Mouse (Mus musculus) lung, embryonic 14.5 days (tissue): Measurements from ENCODE around the gene Gm5475. TPM values are rescaled to one million over a fixed set of nuclear protein-coding genes. Genes with fewer than 3 reads are reported as not detected.
A peak's percentile ranks its signal among the peaks of the same experiment; 100 is the strongest.

ENCODE experiments used
- ATAC-seq: fragments of 200-750 bp; cut with Nextera tagmentation; 2 replicates; pipeline ENCODE4 v1.8.0; 2017; ENCODE audit warnings: mild to moderate bottlenecking, moderate TSS enrichment, moderate library complexity; ENCODE audit not compliant: insufficient read depth
- DNase-seq: peaks from one replicate; pipeline ENCODE4 v3.0.0-alpha.2; 2015
- H3K27ac ChIP-seq: fragments of 300-500 bp; sonication (generic); 2 replicates; pipeline ENCODE4 v1.5.1; 2014; ENCODE audit warnings: low read depth, mild to moderate bottlenecking, moderate library complexity
- H3K27me3 ChIP-seq: fragments of 300-500 bp; sonication (generic); 2 replicates; pipeline ENCODE4 v1.6.1; 2014; ENCODE audit warnings: low read length, control low read depth; ENCODE audit not compliant: insufficient read depth
- H3K36me3 ChIP-seq: fragments of 300-500 bp; sonication (generic); 2 replicates; pipeline ENCODE4 v1.6.1; 2014; ENCODE audit warnings: control low read depth; ENCODE audit not compliant: insufficient read depth
- H3K4me1 ChIP-seq: fragments of 300-500 bp; sonication (generic); 2 replicates; pipeline ENCODE4 v1.6.1; 2014; ENCODE audit warnings: antibody characterized with exemption, control low read depth; ENCODE audit not compliant: insufficient read depth
- H3K4me2 ChIP-seq: fragments of 300-500 bp; sonication (generic); 2 replicates; pipeline ENCODE4 v1.6.1; 2014; ENCODE audit warnings: mild to moderate bottlenecking
- H3K4me3 ChIP-seq: fragments of 300-500 bp; sonication (generic); 2 replicates; pipeline ENCODE4 v1.5.1; 2014; ENCODE audit warnings: low read depth, low read length
- H3K9ac ChIP-seq: fragments of 300-500 bp; sonication (generic); 2 replicates; pipeline ENCODE4 v1.6.1; 2014
- H3K9me3 ChIP-seq: fragments of 300-500 bp; sonication (generic); 2 replicates; pipeline ENCODE4 v1.6.1; 2016; ENCODE audit warnings: low read depth, low read length, control low read depth
- CTCF ChIP-seq: IDR thresholded peaks from 2 replicates; pipeline ENCODE4 v1.5.1; 2016; ENCODE audit warnings: antibody characterized with exemption, low read depth
- WGBS: fragments of 180-500 bp; shearing (Covaris S2); extraction: QIAGEN DNeasy Blood & Tissue Kit; methylation state at CpG from one replicate; pipeline ENCODE4 v1.1.7; 2014; 5-methylcytosine and 5-hydroxymethylcytosine counted together
- polyA plus RNA-seq: library from polyadenylated mRNA; unstranded; fragments of >200 nt; fragmentation: Nextera tagmentation; extraction: Ambion mirVana; gene quantifications from 2 replicates; pipeline ENCODE4 v1.2.1, GENCODE M21; 2014

The Gm5475 gene
- polyA plus RNA-seq, 1 experiment from 2014 or later, result not detected

- no peak overlapping the region for H3K27ac ChIP-seq
- no peak overlapping the region for H3K4me3 ChIP-seq
- WGBS, result 54% methylated on average over 11 of the region's 11 CpGs
- no peaks in the 10 kb centered on the region for H3K36me3 ChIP-seq
- peaks cover 2% of the 10 kb centered on the region for H3K27me3 ChIP-seq
- DNase-seq, result peak; percentile 26
- no peak for ATAC-seq
- H3K4me2 ChIP-seq, result no peak overlapping the region
- TF ChIP-seq CTCF, result no peak
- H3K9ac ChIP-seq, result no peak overlapping the region
- H3K9me3 ChIP-seq, result no peaks in the 10 kb centered on the region
- H3K4me1 ChIP-seq, result no peaks in the 10 kb centered on the region
Measured at GRCm38 (mm10) chr15:100429959-100430565, 8.1 kb downstream of the Gm5475 start.

DNA sequence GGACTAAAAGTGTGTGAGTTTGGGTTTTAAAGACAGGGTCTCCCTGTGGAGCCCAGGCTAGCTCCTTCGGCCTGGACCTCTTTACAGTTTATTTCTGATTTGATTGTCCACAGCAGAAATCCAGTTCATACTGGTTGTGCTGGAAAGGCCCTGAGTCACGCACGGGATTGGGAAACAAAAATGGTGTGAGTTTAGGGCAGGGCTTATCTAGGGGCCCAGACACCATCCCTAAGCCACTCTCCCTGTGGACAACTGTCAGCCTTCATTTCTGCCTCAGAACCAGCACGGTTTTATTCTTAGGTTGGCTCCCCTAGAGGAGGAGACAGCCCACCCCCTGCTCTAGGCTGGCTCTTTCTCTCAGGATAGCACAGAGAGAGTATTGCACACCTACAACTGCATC, 11.3 kb downstream of the Gm5475 start:
- DNase-seq (no peak), ATAC-seq (no peak)
- Histone ChIP-seq H3K4me3 (no peak overlapping the region), H3K4me1 (no peaks in the 10 kb centered on the region), H3K9ac (no peak overlapping the region), H3K9me3 (no peaks in the 10 kb centered on the region), H3K27ac (no peak overlapping the region), H3K27me3 (no peaks in the 10 kb centered on the region), H3K36me3 (no peaks in the 10 kb centered on the region), H3K4me2 (no peak overlapping the region)
- WGBS, result 59% methylated on average over 4 of the region's 4 CpGs
- TF ChIP-seq CTCF, result no peak

- Histone ChIP-seq H3K36me3 (no peaks in the 10 kb centered on the region), H3K27ac (no peak overlapping the region), H3K27me3 (no peaks in the 10 kb centered on the region), H3K4me1 (no peaks in the 10 kb centered on the region), H3K4me3 (no peak overlapping the region), H3K9ac (no peak overlapping the region), H3K9me3 (no peaks in the 10 kb centered on the region), H3K4me2 (no peak overlapping the region)
- ATAC-seq (no peak), DNase-seq (no peak)
- WGBS, result 61% methylated on average over 4 of the region's 4 CpGs
- no peak for TF ChIP-seq CTCF
Measured at GRCm38 (mm10) chr15:100436112-100436511, 14.2 kb downstream of the Gm5475 start.

GRCm38 (mm10) chr15:100436518-100436917, 14.6 kb downstream of the Gm5475 start:
- DNase-seq, result no peak
- 44% methylated on average over 10 of the region's 10 CpGs for WGBS
- Histone ChIP-seq H3K27ac (no peak overlapping the region), H3K4me1 (no peaks in the 10 kb centered on the region), H3K4me3 (no peak overlapping the region), H3K9ac (no peak overlapping the region), H3K36me3 (no peaks in the 10 kb centered on the region), H3K4me2 (no peak overlapping the region), H3K27me3 (no peaks in the 10 kb centered on the region), H3K9me3 (no peaks in the 10 kb centered on the region)
- TF ChIP-seq CTCF, result no peak
- ATAC-seq, result no peak

DNA sequence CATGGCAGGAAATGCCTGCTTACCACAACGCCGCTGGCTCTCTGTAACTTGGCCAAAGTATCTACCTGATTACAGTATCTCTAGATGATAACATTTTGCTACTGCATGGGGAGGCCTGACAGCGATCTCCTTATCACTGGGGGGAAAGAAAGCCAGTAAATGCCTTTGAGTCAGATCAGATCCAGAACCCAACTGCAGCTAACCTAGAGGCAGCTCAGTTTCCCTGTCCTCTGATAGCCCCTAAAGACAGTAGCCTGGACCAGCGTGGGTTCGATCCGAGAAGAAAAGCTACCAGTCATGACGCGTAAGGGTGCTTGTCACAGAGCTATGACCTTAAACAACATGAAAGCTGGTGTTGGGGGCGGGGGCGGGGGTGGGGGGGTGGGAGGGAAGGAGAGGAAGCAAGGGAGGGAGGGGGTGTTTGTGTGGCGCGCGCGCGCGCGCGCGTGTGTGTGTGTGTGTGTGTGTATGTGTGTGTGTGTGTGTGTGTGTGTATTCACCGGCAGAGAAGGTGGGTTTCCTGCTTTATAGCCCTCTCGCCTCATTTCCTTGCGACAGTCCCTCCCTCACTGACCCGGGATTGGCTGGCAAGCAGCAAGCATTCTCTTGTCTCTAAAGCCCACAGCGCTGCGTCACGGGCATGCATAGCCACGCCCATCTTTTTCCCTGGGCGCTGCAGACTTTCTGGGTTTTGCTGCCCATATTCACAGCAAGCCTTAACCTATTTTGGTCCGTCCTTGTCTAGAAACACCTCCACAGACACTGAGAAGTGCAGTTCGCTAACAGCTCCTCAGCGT, 21.4 kb downstream of the Gm5475 start:
- peak overlapping the region; percentile 40 for H3K4me3 ChIP-seq
- H3K27ac ChIP-seq, result peak overlapping the region; percentile 84
- peak; percentile 99 for ATAC-seq
- H3K27me3 ChIP-seq, result no peaks in the 10 kb centered on the region
- DNase-seq, result peak; percentile 97
- TF ChIP-seq CTCF, result no peak
- no peaks in the 10 kb centered on the region for H3K36me3 ChIP-seq
- H3K9me3 ChIP-seq, result no peaks in the 10 kb centered on the region
- H3K4me2 ChIP-seq, result peak overlapping the region; percentile 76
- 3% methylated on average over 22 of the region's 31 CpGs for WGBS
- H3K9ac ChIP-seq, result peak overlapping the region; percentile 62
- no peaks in the 10 kb centered on the region for H3K4me1 ChIP-seq

GRCm38 (mm10) chr15:100446887-100447286, 24.9 kb downstream of the Gm5475 start:
- Histone ChIP-seq H3K4me3 (no peak overlapping the region), H3K36me3 (no peaks in the 10 kb centered on the region), H3K4me1 (no peaks in the 10 kb centered on the region), H3K9ac (no peak overlapping the region), H3K27me3 (no peaks in the 10 kb centered on the region), H3K27ac (no peak overlapping the region), H3K9me3 (no peaks in the 10 kb centered on the region), H3K4me2 (no peak overlapping the region)
- WGBS, result 77% methylated on average over 2 of the region's 2 CpGs
- no peak for ATAC-seq
- TF ChIP-seq CTCF, result no peak
- DNase-seq, result no peak

- Histone ChIP-seq H3K9me3 (no peaks in the 10 kb centered on the region), H3K4me2 (no peak overlapping the region), H3K27ac (no peak overlapping the region), H3K4me1 (no peaks in the 10 kb centered on the region), H3K36me3 (no peaks in the 10 kb centered on the region), H3K9ac (no peak overlapping the region), H3K27me3 (no peaks in the 10 kb centered on the region), H3K4me3 (no peak overlapping the region)
- WGBS, result 61% methylated on average over 4 of the region's 4 CpGs
- DNase-seq, result no peak
- TF ChIP-seq CTCF, result 0 out of 2 replicates have a peak, but pooled peaks have one; percentile 13
- no peak for ATAC-seq
Measured at GRCm38 (mm10) chr15:100448572-100448971, 26.6 kb downstream of the Gm5475 start.
